Mouse (Mus musculus): ENCODE results near the gene Hoxd4. TPM values are rescaled to one million over a fixed set of nuclear protein-coding genes. Genes with fewer than 3 reads are reported as not detected.

Hoxd4 gene
- total and polyA plus RNA-seq, 3 experiments: 0.21 to 1.0 (median 0.45) TPM

- Histone ChIP-seq H3K27me3 (ENCODE audit: control insufficient read depth, insufficient read depth, low read length) (peaks cover 47% of the 10 kb centered on the region), H3K36me3 (ENCODE audit: control insufficient read depth, insufficient read depth, low read length) (no peaks in the 10 kb centered on the region)
- DNase-seq: no peak
Observed at GRCm38 (mm10) chr2:74694066-74694465, 17.7 kb upstream of the Hoxd4 start.

GRCm38 (mm10) chr2:74695383-74695782 is 16.3 kb upstream of the Hoxd4 start:
- Histone ChIP-seq H3K27me3 (ENCODE audit: control insufficient read depth, insufficient read depth, low read length) (peaks cover 52% of the 10 kb centered on the region), H3K36me3 (ENCODE audit: control insufficient read depth, insufficient read depth, low read length) (no peaks in the 10 kb centered on the region), H3K79me2 (replicated peaks; ENCODE audit: control insufficient read depth, insufficient read depth, low read length) (no peaks in the 10 kb centered on the region), H3K4me3 (no peak overlapping the region), H3K27ac (no peak overlapping the region), H3K4me1 (ENCODE audit: control insufficient read depth, insufficient read depth, low read length) (no peaks in the 10 kb centered on the region), H3K9ac (ENCODE audit: low read depth, low read length) (no peak overlapping the region)
- intact Hi-C loops (cut with DNase I): loop anchor here (10.0 kb wide), 1 partner anchor 1421 kb away; the partner anchor contains the start of gene Sp9
- TF ChIP-seq CTCF (IDR thresholded peaks at IDR 0.05) (no peak), POLR2A (IDR thresholded peaks at IDR 0.05; ENCODE audit: insufficient read depth, low read depth, low read length) (no peak), EP300 (IDR thresholded peaks at IDR 0.05; ENCODE audit: insufficient read depth, low read depth, low read length) (no peak)
- no peak for DNase-seq
- WGBS: 4% methylated on average over 1 of the region's 1 CpGs

More at GRCm38 (mm10) chr2:74694066-74694465, 17.7 kb upstream of the Hoxd4 start:
- no peak overlapping the region for H3K9ac ChIP-seq (ENCODE audit: low read depth, low read length)
- TF ChIP-seq CTCF (IDR thresholded peaks at IDR 0.05) (peak; percentile 53), EP300 (IDR thresholded peaks at IDR 0.05; ENCODE audit: insufficient read depth, low read depth, low read length) (no peak)
- WGBS: 6% methylated on average over 16 of the region's 16 CpGs
- intact Hi-C loops (cut with DNase I): loop anchor here (10.0 kb wide), 1 partner anchor 1419 kb away; the partner anchor contains the start of gene Sp9
- no peak overlapping the region for H3K4me3 ChIP-seq
- H3K27ac ChIP-seq: no peak overlapping the region
- H3K4me1 ChIP-seq (ENCODE audit: control insufficient read depth, insufficient read depth, low read length): no peaks in the 10 kb centered on the region
- H3K79me2 ChIP-seq (replicated peaks; ENCODE audit: control insufficient read depth, insufficient read depth, low read length): no peaks in the 10 kb centered on the region

GRCm38 (mm10) chr2:74695813-74696430 is 15.8 kb upstream of the Hoxd4 start:
- H3K9ac ChIP-seq (ENCODE audit: low read depth, low read length): no peak overlapping the region
- H3K36me3 ChIP-seq (ENCODE audit: control insufficient read depth, insufficient read depth, low read length): no peaks in the 10 kb centered on the region
- intact Hi-C loops (cut with DNase I): loop anchor here (10.0 kb wide), 1 partner anchor 1421 kb away; the partner anchor contains the start of gene Sp9
- no peaks in the 10 kb centered on the region for H3K79me2 ChIP-seq (replicated peaks; ENCODE audit: control insufficient read depth, insufficient read depth, low read length)
- H3K4me1 ChIP-seq (ENCODE audit: control insufficient read depth, insufficient read depth, low read length): no peaks in the 10 kb centered on the region
- H3K4me3 ChIP-seq: no peak overlapping the region
- 6% methylated on average over 7 of the region's 7 CpGs for WGBS
- no peak for DNase-seq
- TF ChIP-seq CTCF (IDR thresholded peaks at IDR 0.05) (no peak), EP300 (IDR thresholded peaks at IDR 0.05; ENCODE audit: insufficient read depth, low read depth, low read length) (no peak), POLR2A (IDR thresholded peaks at IDR 0.05; ENCODE audit: insufficient read depth, low read depth, low read length) (no peak)
- H3K27me3 ChIP-seq (ENCODE audit: control insufficient read depth, insufficient read depth, low read length): peaks cover 54% of the 10 kb centered on the region
- H3K27ac ChIP-seq: no peak overlapping the region

GRCm38 (mm10) chr2:74696442-74697335 is 15.0 kb upstream of the Hoxd4 start:
- Histone ChIP-seq H3K36me3 (ENCODE audit: control insufficient read depth, insufficient read depth, low read length) (no peaks in the 10 kb centered on the region), H3K27me3 (ENCODE audit: control insufficient read depth, insufficient read depth, low read length) (peaks cover 47% of the 10 kb centered on the region), H3K9ac (ENCODE audit: low read depth, low read length) (no peak overlapping the region), H3K79me2 (replicated peaks; ENCODE audit: control insufficient read depth, insufficient read depth, low read length) (no peaks in the 10 kb centered on the region), H3K4me3 (no peak overlapping the region), H3K27ac (no peak overlapping the region), H3K4me1 (ENCODE audit: control insufficient read depth, insufficient read depth, low read length) (no peaks in the 10 kb centered on the region)
- intact Hi-C loops (cut with DNase I): loop anchor here (10.0 kb wide), 1 partner anchor 1422 kb away; the partner anchor contains the start of gene Sp9
- WGBS: 7% methylated on average over 34 of the region's 34 CpGs
- DNase-seq: peak in 1 of 2 experiments; percentile 24
- TF ChIP-seq EP300 (IDR thresholded peaks at IDR 0.05; ENCODE audit: insufficient read depth, low read depth, low read length): no peak
- TF ChIP-seq POLR2A (IDR thresholded peaks at IDR 0.05; ENCODE audit: insufficient read depth, low read depth, low read length): no peak
- TF ChIP-seq CTCF (IDR thresholded peaks at IDR 0.05): no peak

- H3K9ac ChIP-seq (ENCODE audit: low read depth, low read length): peak within 1 kb of the TSS; percentile 32
- under 1% methylated on average over 43 of the region's 43 CpGs for WGBS
- no peaks in the 10 kb centered on the region for H3K36me3 ChIP-seq (ENCODE audit: control insufficient read depth, insufficient read depth, low read length)
- H3K4me1 ChIP-seq (ENCODE audit: control insufficient read depth, insufficient read depth, low read length): no peaks in the 10 kb centered on the region
- H3K4me3 ChIP-seq: peak within 1 kb of the TSS; percentile 50
- H3K79me2 ChIP-seq (replicated peaks; ENCODE audit: control insufficient read depth, insufficient read depth, low read length): no peaks in the 10 kb centered on the region
- DNase-seq: peak; percentile 46 to 63
- no peak within 1 kb of the TSS for H3K27ac ChIP-seq
- TF ChIP-seq POLR2A (IDR thresholded peaks at IDR 0.05; ENCODE audit: insufficient read depth, low read depth, low read length) (no peak), CTCF (IDR thresholded peaks at IDR 0.05) (peak; percentile 47)
- intact Hi-C loops (cut with DNase I): loop anchor here (10.0 kb wide), 1 partner anchor 1423 kb away; the partner anchor contains the start of gene Sp9
- peaks cover 40% of the 10 kb centered on the region for H3K27me3 ChIP-seq (ENCODE audit: control insufficient read depth, insufficient read depth, low read length)
Observed at GRCm38 (mm10) chr2:74697567-74698121, 14.1 kb upstream of the Hoxd4 start, which contains the start of gene Hoxd9. Gene Hoxd9, plus strand, starts transcription at chr2:74697727.

Measured in heart, adult 2 months (tissue).